Mouse (Mus musculus): Measurements from ENCODE around the gene Hist1h2bp. TPM values are rescaled to one million over a fixed set of nuclear protein-coding genes. Genes with fewer than 3 reads are reported as not detected.

Hist1h2bp gene
- total and polyA plus RNA-seq, 3 experiments, result 0.60 to 510 (median 3.6) TPM

- TF ChIP-seq E2F4 (IDR thresholded peaks at IDR 0.05; ENCODE audit: insufficient replicate concordance, low read depth, low read length) (peak; percentile 82; the same call in 1 of the 2 replicates), TBP (conservative IDR thresholded peaks at IDR 0.05; ENCODE audit: low read depth, low read length) (peak; percentile 99), ZNF384 (IDR thresholded peaks at IDR 0.05; ENCODE audit: low read depth, low read length) (0 out of 2 replicates have a peak, but pooled peaks have one; percentile 26), MXI1 (IDR thresholded peaks at IDR 0.05; ENCODE audit: low read depth, low read length) (peak; percentile 39; the same call in 1 of the 2 replicates), SMC3 (IDR thresholded peaks at IDR 0.05; ENCODE audit: low read depth, low read length) (no peak), ZKSCAN1 (IDR thresholded peaks at IDR 0.05; ENCODE audit: borderline replicate concordance, low read depth, low read length) (no peak), KAT2A (IDR thresholded peaks at IDR 0.05; ENCODE audit: insufficient replicate concordance, low read length) (0 out of 2 replicates have a peak, but pooled peaks have one; percentile 38), NELFE (IDR thresholded peaks at IDR 0.05; ENCODE audit: low read depth, low read length) (peak; percentile 100), HCFC1 (IDR thresholded peaks at IDR 0.05; ENCODE audit: low read depth, low read length) (peak; percentile 66)
These were observed 7.2 kb upstream of the Hist1h2bp start, which contains the start of gene Hist1h1b (continued) for GRCm38 (mm10) chr13:21779767-21780731.

GRCm38 (mm10) chr13:21781021-21781555, 6.2 kb upstream of the Hist1h2bp start:
- Histone ChIP-seq H3K4me3 (replicated peaks in 1 of 3; ENCODE audit: low read depth in 2 of 3, low read length in 2 of 3, poor library complexity in 1 of 3) (peak overlapping the region in 1 of 3 experiments; percentile 59), H3K4me1 (ENCODE audit: control insufficient read depth in 1 of 2, insufficient read depth in 2 of 2) (peaks cover 6 to 39% of the 10 kb centered on the region in 2 experiments; a peak in 3 of 4 replicates), H3K9me3 (replicated peaks; ENCODE audit: low read length) (no peaks in the 10 kb centered on the region), H3K9ac (ENCODE audit: insufficient read depth, low read depth) (peak overlapping the region; percentile 86; the same call in 1 of the 2 replicates), H3K36me3 (replicated peaks in 1 of 2; ENCODE audit: control insufficient read depth in 1 of 2, insufficient read depth in 1 of 2, low read length in 1 of 2) (no peaks in the 10 kb centered on the region), H3K4me2 (ENCODE audit: insufficient read depth, low read depth, poor library complexity, severe bottlenecking) (peak overlapping the region; percentile 65), H3K79me2 (replicated peaks; ENCODE audit: control insufficient read depth, extremely low read depth, insufficient read depth, poor library complexity, severe bottlenecking) (no peaks in the 10 kb centered on the region; the same call in 1 of the 2 replicates), H3K27ac (ENCODE audit: insufficient read depth, low read depth) (peak overlapping the region; percentile 35; the same call in 1 of the 2 replicates), H3K27me3 (replicated peaks) (no peaks in the 10 kb centered on the region)
- DNase-seq (ENCODE audit: extremely low read depth), result peak; percentile 29
- TF ChIP-seq POLR2A (IDR thresholded peaks at IDR 0.05; ENCODE audit: low read depth, low read length), result no peak
- no peak for TF ChIP-seq RCOR1 (conservative IDR thresholded peaks at IDR 0.05; ENCODE audit: low read depth, low read length)
- no peak for TF ChIP-seq CTCF (conservative IDR thresholded peaks at IDR 0.05 in 1 of 2, IDR thresholded peaks at IDR 0.05 in 1 of 2; ENCODE audit: low read depth in 2 of 2, low read length in 2 of 2)
- TF ChIP-seq ZMIZ1 (IDR thresholded peaks at IDR 0.05; ENCODE audit: low read depth, low read length), result no peak
- TF ChIP-seq KAT2A (IDR thresholded peaks at IDR 0.05; ENCODE audit: insufficient replicate concordance, low read length), result no peak
- TF ChIP-seq EP300 (IDR thresholded peaks at IDR 0.05; ENCODE audit: low read length), result no peak
- TF ChIP-seq IRF4 (IDR thresholded peaks at IDR 0.05; ENCODE audit: low read depth, low read length), result no peak
- TF ChIP-seq NRF1 (IDR thresholded peaks at IDR 0.05; ENCODE audit: low read depth, low read length), result no peak
- no peak for TF ChIP-seq ZKSCAN1 (IDR thresholded peaks at IDR 0.05; ENCODE audit: borderline replicate concordance, low read depth, low read length)
- TF ChIP-seq CHD2 (IDR thresholded peaks at IDR 0.05; ENCODE audit: low read length), result no peak
- TF ChIP-seq GABPA (IDR thresholded peaks at IDR 0.05; ENCODE audit: insufficient replicate concordance, low read depth, low read length), result no peak
- no peak for TF ChIP-seq JUND (conservative IDR thresholded peaks at IDR 0.05; ENCODE audit: low read depth, low read length)
- TF ChIP-seq E2F4 (IDR thresholded peaks at IDR 0.05; ENCODE audit: insufficient replicate concordance, low read depth, low read length), result no peak
- no peak for TF ChIP-seq NELFE (IDR thresholded peaks at IDR 0.05; ENCODE audit: low read depth, low read length)
- no peak for TF ChIP-seq ZNF384 (IDR thresholded peaks at IDR 0.05; ENCODE audit: low read depth, low read length)
- no peak for TF ChIP-seq POLR2AphosphoS2 (IDR thresholded peaks at IDR 0.05; ENCODE audit: low read depth, low read length)
- no peak for TF ChIP-seq PAX5 (IDR thresholded peaks at IDR 0.05; ENCODE audit: low read length)
- TF ChIP-seq MAFK (IDR thresholded peaks at IDR 0.05; ENCODE audit: insufficient replicate concordance, low read length), result no peak
- TF ChIP-seq CHD1 (IDR thresholded peaks at IDR 0.05; ENCODE audit: low read depth, low read length), result no peak
- dilution Hi-C loops (cut with MboI; ENCODE audit: extremely low pct_ligation_motif_present, extremely low pct_unique_long_range_greater_than_20kb, low sequenced_read_pairs) (no loop called here), in situ Hi-C loops (cut with MboI; ENCODE audit: low pct_ligation_motif_present, low pct_unique_long_range_greater_than_20kb, low sequenced_read_pairs) (no loop called here)

Data from CH12.LX (cell line).